Comparison of ENCODE assay signal across 14 mouse cellular contexts in genomic region chr10:11229545-11230178, GRCm38 (mm10). TPM values are rescaled to one million over a fixed set of nuclear protein-coding genes. Genes with fewer than 3 reads are reported as not detected.
DNase-seq lines count a peak whose midpoint lies in the region; ATAC-seq and TF ChIP-seq lines count a peak whose summit lies in the region.
"Had no signal": no experiment of that assay in that cellular context is flagged by ENCODE, and none has a peak within 500 bp of the region (broad histone marks: within the 10 kb centered on the region; RNA-seq: fewer than 3 reads in every experiment).

No protein-coding gene starts in this region.

- no peak for DNase-seq in heart, adult 2 months
- DNase-seq in heart, adult 18-20 months: no peak
- DNase-seq in lung, postnatal 36 days: no peak
- peak; percentile 37 for DNase-seq in c-Kit-positive CD71-positive TER-119-positive erythroid progenitor cells, embryonic 14.5 days (ENCODE audit: low spot score)
- DNase-seq in right cerebral cortex, postnatal 4 days: no peak
- no peak for DNase-seq in spleen, adult 18-20 months
- DNase-seq in testis, postnatal 14 days (ENCODE audit: low spot score): no peak
- DNase-seq: cerebellum, postnatal 36 days; kidney, adult 18-20 months; thymus, adult 18-20 months had no signal

- ATAC-seq in lung, embryonic 16.5 days (ENCODE audit: low read depth): peak; percentile 34; the same call in 1 of the 2 replicates
- ATAC-seq: forebrain, embryonic 16.5 days had no signal

- TF ChIP-seq CTCF in heart, adult 2 months (IDR thresholded peaks at IDR 0.05): 0 out of 2 replicates have a peak, but pooled peaks have one; percentile 6

- no peaks in the 10 kb centered on the region for H3K79me2 ChIP-seq in heart, adult 2 months (replicated peaks; ENCODE audit: control insufficient read depth, insufficient read depth, low read length)

- no peak for TF ChIP-seq EP300 in heart, adult 2 months (IDR thresholded peaks at IDR 0.05; ENCODE audit: insufficient read depth, low read depth, low read length)

- H3K4me1 ChIP-seq in heart, adult 2 months (ENCODE audit: control insufficient read depth, insufficient read depth, low read length): peaks cover 1% of the 10 kb centered on the region; the same call in 1 of the 2 replicates
- 0 out of 2 replicates have a peak, but pooled peaks cover 5% of the 10 kb centered on the region for H3K4me1 ChIP-seq in lung, embryonic 16.5 days (replicated peaks; ENCODE audit: control insufficient read depth, insufficient read depth, low read length)

- TF ChIP-seq POLR2A in heart, adult 2 months (IDR thresholded peaks at IDR 0.05; ENCODE audit: insufficient read depth, low read depth, low read length): no peak

- intact Hi-C loops in heart, adult 2 months (cut with DNase I): no loop called here

- no peak overlapping the region; the same call in 1 of the 2 replicates for H3K27ac ChIP-seq in heart, adult 2 months
- 0 out of 2 replicates have a peak overlapping the region, but pooled peaks have one; percentile 2 for H3K27ac ChIP-seq in lung, embryonic 16.5 days (ENCODE audit: low read length)

- no peaks in the 10 kb centered on the region for H3K9me3 ChIP-seq in lung, embryonic 16.5 days (ENCODE audit: control insufficient read depth, low read length)
- H3K9me3 ChIP-seq: megakaryocyte, embryonic 14.5 days had no signal

- 36% methylated on average over 6 of the region's 6 CpGs for WGBS in heart, adult 2 months
- WGBS in lung, embryonic 16.5 days: 10% methylated on average over 6 of the region's 6 CpGs

- no peak overlapping the region for H3K4me3 ChIP-seq in heart, adult 2 months
- no peak overlapping the region for H3K4me3 ChIP-seq in lung, embryonic 16.5 days (ENCODE audit: low read length)
- H3K4me3 ChIP-seq: megakaryocyte, embryonic 14.5 days had no signal

- no peaks in the 10 kb centered on the region for H3K36me3 ChIP-seq in heart, adult 2 months (ENCODE audit: control insufficient read depth, insufficient read depth, low read length)
- no peaks in the 10 kb centered on the region for H3K36me3 ChIP-seq in lung, embryonic 16.5 days (ENCODE audit: control insufficient read depth, insufficient read depth, low read length)

- H3K9ac ChIP-seq in heart, adult 2 months (ENCODE audit: low read depth, low read length): no peak overlapping the region
- no peak overlapping the region for H3K9ac ChIP-seq in lung, embryonic 16.5 days (ENCODE audit: low read length)

- no peaks in the 10 kb centered on the region for H3K27me3 ChIP-seq in heart, adult 2 months (ENCODE audit: control insufficient read depth, insufficient read depth, low read length)
- no peaks in the 10 kb centered on the region for H3K27me3 ChIP-seq in lung, embryonic 16.5 days (ENCODE audit: control insufficient read depth, insufficient read depth, low read depth, low read length)
- H3K27me3 ChIP-seq: megakaryocyte, embryonic 14.5 days had no signal

- no peak overlapping the region for H3K4me2 ChIP-seq in lung, embryonic 16.5 days (ENCODE audit: low read depth, low read length)
- H3K4me2 ChIP-seq: liver, embryonic 11.5 days had no signal

RNA-seq across cellular contexts. Expression of gene Fbxo30, which starts 51.5 kb away (rescaled TPM):
- total RNA-seq in heart, adult 2 months (2021): 10 to 100 TPM; 23.7 to 27.3 TPM
- 3.9 and 11.2 TPM in 2 replicates for polyA plus RNA-seq in heart, adult 2 months (2012; rRNA removed)
- total RNA-seq in heart, adult 18-20 months (2021): 10 to 100 TPM; 33.1 to 35.1 TPM
- polyA plus RNA-seq in lung, embryonic 16.5 days (2015; fragmentation: Nextera tagmentation; extraction: Ambion mirVana): 33.1 and 34.8 TPM in 2 replicates
